In genomic region chr8:121925624-121926023, GRCm38 (mm10) we compare ENCODE assay signal across 8 mouse cellular contexts. TPM values are rescaled to one million over a fixed set of nuclear protein-coding genes. Genes with fewer than 3 reads are reported as not detected.
DNase-seq lines count a peak whose midpoint lies in the region; ATAC-seq and TF ChIP-seq lines count a peak whose summit lies in the region.

No protein-coding gene starts in this region.

- TF ChIP-seq CTCF in MEL (IDR thresholded peaks at IDR 0.05 in 2 of 3, conservative IDR thresholded peaks at IDR 0.05 in 1 of 3; ENCODE audit: control insufficient read depth in 1 of 3, insufficient read depth in 1 of 3, low read depth in 2 of 3, low read length in 3 of 3, poor library complexity in 1 of 3, severe bottlenecking in 1 of 3): peak; percentile 90 to 95 (median 94)

- H3K27me3 ChIP-seq in MEL (ENCODE audit: control insufficient read depth in 1 of 2, insufficient read depth in 2 of 2, low read length in 2 of 2): peaks cover 0 to 2% of the 10 kb centered on the region in 2 experiments; a peak in 2 of 4 replicates
- no peaks in the 10 kb centered on the region for H3K27me3 ChIP-seq in lung, embryonic 16.5 days (ENCODE audit: control insufficient read depth, insufficient read depth, low read depth, low read length)

- no peak for TF ChIP-seq EP300 in MEL (IDR thresholded peaks at IDR 0.05; ENCODE audit: low read depth in 1 of 2, low read length in 2 of 2)

- peak; percentile 77 for TF ChIP-seq RAD21 in MEL (IDR thresholded peaks at IDR 0.05; ENCODE audit: low read depth, low read length)

- no peak overlapping the region for H3K4me2 ChIP-seq in lung, embryonic 16.5 days (ENCODE audit: low read depth, low read length)

- peak; percentile 32; the same call in 1 of the 2 replicates for ATAC-seq in lung, embryonic 16.5 days (ENCODE audit: low read depth)

- 0 out of 2 replicates have a peak overlapping the region, but pooled peaks have one; percentile 43 for H3K9ac ChIP-seq in MEL (ENCODE audit: control insufficient read depth, low read depth, low read length, poor library complexity, severe bottlenecking)
- no peak overlapping the region for H3K9ac ChIP-seq in lung, embryonic 16.5 days (ENCODE audit: low read length)

- H3K4me1 ChIP-seq in MEL (ENCODE audit: control insufficient read depth in 1 of 2, insufficient read depth in 2 of 2, low read length in 2 of 2): peaks cover 5 to 8% of the 10 kb centered on the region in 2 experiments
- H3K4me1 ChIP-seq in lung, embryonic 16.5 days (replicated peaks; ENCODE audit: control insufficient read depth, insufficient read depth, low read length): peaks cover 14% of the 10 kb centered on the region

- H3K9me3 ChIP-seq in MEL (replicated peaks; ENCODE audit: insufficient read depth, low read length): no peaks in the 10 kb centered on the region
- no peaks in the 10 kb centered on the region for H3K9me3 ChIP-seq in lung, embryonic 16.5 days (ENCODE audit: control insufficient read depth, low read length)

- no peak overlapping the region for H3K27ac ChIP-seq in MEL (ENCODE audit: control insufficient read depth, low read depth, low read length)
- H3K27ac ChIP-seq in lung, embryonic 16.5 days (ENCODE audit: low read length): no peak overlapping the region

- peak; percentile 70 for DNase-seq in CD4-positive helper T cell, adult 2 months (ENCODE audit: low read depth, low spot score)
- peak; percentile 89 for DNase-seq in MEL (ENCODE audit: low read depth, low spot score)
- peak; percentile 77 for DNase-seq in cerebellum, adult 9-10 months
- DNase-seq in frontal cortex, postnatal 25 days (ENCODE audit: low spot score in 2 of 2): peak; percentile 73 to 76
- peak; percentile 84 for DNase-seq in kidney, postnatal 14 days
- DNase-seq in right cerebral cortex, adult 2 months (ENCODE audit: low spot score in 2 of 2): peak; percentile 85 to 90
- DNase-seq in urinary bladder, postnatal 25 days (ENCODE audit: low spot score): peak; percentile 76

- 24% methylated on average over 10 of the region's 10 CpGs for WGBS in lung, embryonic 16.5 days

- H3K4me3 ChIP-seq in MEL (ENCODE audit: control insufficient read depth in 1 of 2, insufficient read depth in 1 of 2, low read depth in 2 of 2, low read length in 2 of 2): peak overlapping the region in 1 of 2 experiments; percentile 4; a peak in 2 of 4 replicates
- H3K4me3 ChIP-seq in lung, embryonic 16.5 days (ENCODE audit: low read length): no peak overlapping the region

- 0 out of 4 replicates have a peak, but pooled peaks cover 0 to 2% of the 10 kb centered on the region in 2 experiments for H3K36me3 ChIP-seq in MEL (ENCODE audit: control insufficient read depth in 1 of 2, insufficient read depth in 2 of 2, low read length in 2 of 2)
- no peaks in the 10 kb centered on the region for H3K36me3 ChIP-seq in lung, embryonic 16.5 days (ENCODE audit: control insufficient read depth, insufficient read depth, low read length)

- no peak for TF ChIP-seq POLR2A in MEL (IDR thresholded peaks at IDR 0.05; ENCODE audit: control insufficient read depth in 1 of 2, insufficient read depth in 1 of 2, low read depth in 1 of 2, low read length in 2 of 2, poor library complexity in 1 of 2)

- no peaks in the 10 kb centered on the region for H3K79me2 ChIP-seq in MEL (ENCODE audit: control insufficient read depth, insufficient read depth, low read length, poor library complexity)

TF ChIP-seq in MEL, 35 proteins besides CTCF, POLR2A, EP300 and RAD21:
- TF ChIP-seq CHD1 (IDR thresholded peaks at IDR 0.05; ENCODE audit: low read depth, low read length): no peak
- peak; percentile 64 for TF ChIP-seq ZC3H11A (IDR thresholded peaks at IDR 0.05; ENCODE audit: low read depth, low read length)
- TF ChIP-seq BHLHE40 (IDR thresholded peaks at IDR 0.05; ENCODE audit: borderline replicate concordance, low read depth, low read length): no peak
- peak; percentile 22; the same call in 1 of the 2 replicates for TF ChIP-seq ZNF384 (IDR thresholded peaks at IDR 0.05; ENCODE audit: low read depth, low read length)
- TF ChIP-seq SMC3 (IDR thresholded peaks at IDR 0.05; ENCODE audit: low read depth, low read length): peak; percentile 81
- no peak for TF ChIP-seq TCF12 (IDR thresholded peaks at IDR 0.05; ENCODE audit: low read depth, low read length)
- no peak for TF ChIP-seq CHD2 (IDR thresholded peaks at IDR 0.05; ENCODE audit: low read length)
- peak; percentile 42; the same call in 1 of the 2 replicates for TF ChIP-seq SIN3A (IDR thresholded peaks at IDR 0.05; ENCODE audit: low read length)
- peak; percentile 41; the same call in 1 of the 2 replicates for TF ChIP-seq MXI1 (IDR thresholded peaks at IDR 0.05; ENCODE audit: low read depth, low read length)
TF ChIP-seq in MEL: peak in this region for 5.

RNA-seq across cellular contexts. Expression of gene Slc7a5, which starts 18.1 kb away (rescaled TPM):
- total RNA-seq in MEL (2012; rRNA removed): 108 and 164 TPM in 2 replicates
- polyA plus RNA-seq in MEL (2012; ENCODE audit: insufficient read depth in 1 of 2, insufficient read length in 2 of 2, low read depth in 1 of 2, low replicate concordance in 2 of 2, missing spikeins in 1 of 2): 100 to 1,000 TPM in 1 of 2 experiments, 10 to 100 TPM in 1; 55.0 to 263 TPM
- polyA plus RNA-seq in lung, embryonic 16.5 days (2015; fragmentation: Nextera tagmentation; extraction: Ambion mirVana): 10.4 and 10.7 TPM in 2 replicates

RNA-seq across cellular contexts. Expression of gene Car5a, which starts 19.1 kb away (rescaled TPM):
- total RNA-seq in MEL (2012; rRNA removed): not detected in 2 replicates
- polyA plus RNA-seq in MEL (2012; ENCODE audit: insufficient read depth in 1 of 2, insufficient read length in 2 of 2, low read depth in 1 of 2, low replicate concordance in 2 of 2, missing spikeins in 1 of 2): under 1 TPM in 1 of 2 experiments, not detected in 1; 0.08 TPM
- not detected in 2 replicates for polyA plus RNA-seq in lung, embryonic 16.5 days (2015; fragmentation: Nextera tagmentation; extraction: Ambion mirVana)

RNA-seq across cellular contexts. Expression of gene Banp, which starts 23.9 kb away (rescaled TPM):
- total RNA-seq in MEL (2012; rRNA removed): 19.2 and 20.8 TPM in 2 replicates
- polyA plus RNA-seq in MEL (2012; ENCODE audit: insufficient read depth in 1 of 2, insufficient read length in 2 of 2, low read depth in 1 of 2, low replicate concordance in 2 of 2, missing spikeins in 1 of 2): 10 to 100 TPM in 1 of 2 experiments, not detected in 1; 28.4 TPM
- polyA plus RNA-seq in lung, embryonic 16.5 days (2015; fragmentation: Nextera tagmentation; extraction: Ambion mirVana): 50.7 and 53.0 TPM in 2 replicates
